Mouse (Mus musculus) testis, adult 2 months (tissue): ENCODE measurements at regions not wholly inside any gene's neighbourhood (a gene's known extent, or its start where the extent isn't known, plus 50 kb on each side); places are given as distances from the start of the nearest gene placed in this dataset.

Experiments
- H3K27ac ChIP-seq: fragments of 200-500 bp; 2 replicates; pipeline ENCODE4 v1.5.1; 2012; ENCODE audit warnings: low read depth, low read length; ENCODE audit not compliant: control insufficient read depth, insufficient read depth
- H3K27me3 ChIP-seq: fragments of 200-500 bp; 2 replicates; pipeline ENCODE4 v1.6.1; 2012; ENCODE audit warnings: mild to moderate bottlenecking, low read length, moderate library complexity; ENCODE audit not compliant: control insufficient read depth, insufficient read depth
- H3K36me3 ChIP-seq: fragments of 200-500 bp; 2 replicates; pipeline ENCODE4 v1.6.1; 2012; ENCODE audit warnings: mild to moderate bottlenecking, low read length; ENCODE audit not compliant: control insufficient read depth, insufficient read depth
- H3K4me1 ChIP-seq: fragments of 200-500 bp; 2 replicates; pipeline ENCODE4 v1.6.1; 2012; ENCODE audit warnings: low read length; ENCODE audit not compliant: control insufficient read depth, insufficient read depth
- H3K4me3 ChIP-seq: fragments of 200-500 bp; 2 replicates; pipeline ENCODE4 v1.5.1; 2012; ENCODE audit warnings: low read depth, mild to moderate bottlenecking, low read length, moderate library complexity, mixed read lengths; ENCODE audit not compliant: control insufficient read depth
- CTCF ChIP-seq: fragments of 200-500 bp; IDR thresholded peaks from 2 replicates; pipeline ENCODE4 v1.5.1; 2012; ENCODE audit warnings: low read depth, mild to moderate bottlenecking, inconsistent platforms, low read length, moderate library complexity; ENCODE audit not compliant: control insufficient read depth, insufficient read depth, insufficient replicate concordance
- POLR2A ChIP-seq: fragments of 200-500 bp; IDR thresholded peaks from 2 replicates; pipeline ENCODE4 v1.6.1; 2012; ENCODE audit warnings: low read depth, mild to moderate bottlenecking, inconsistent platforms, low read length, moderate library complexity; ENCODE audit not compliant: control insufficient read depth

DNA sequence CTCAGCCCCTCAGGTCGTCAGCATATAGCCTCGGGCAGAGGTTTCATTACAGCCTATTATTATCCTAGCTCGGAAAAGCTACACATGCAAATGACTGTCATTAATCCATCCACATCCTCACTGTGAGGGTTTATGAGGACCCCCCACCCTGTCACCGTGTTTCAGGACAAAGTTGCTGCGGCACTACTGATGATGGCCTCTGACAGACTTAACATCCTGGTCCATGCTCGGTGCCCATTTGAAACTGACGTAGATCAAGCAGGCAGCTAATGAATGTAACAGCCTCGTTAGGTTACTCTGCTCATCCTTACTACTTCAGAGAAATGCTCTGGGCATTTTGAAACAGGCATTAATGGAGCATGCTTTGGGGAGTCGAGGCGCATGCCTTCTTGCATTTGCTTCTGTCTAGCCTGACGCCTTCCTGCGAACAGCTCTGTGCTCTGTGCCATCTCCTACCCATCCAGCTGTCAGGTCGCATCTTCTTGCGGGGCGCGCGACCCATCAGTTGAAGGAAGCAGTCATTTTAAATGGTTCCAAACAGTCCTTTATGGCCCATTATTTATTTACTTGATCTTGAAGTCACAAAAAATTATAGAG lies 82.3 kb upstream of the Nr5a2 start:
- no peaks in the 10 kb centered on the region; the same call in 1 of the 2 replicates for H3K4me1 ChIP-seq
- no peak overlapping the region for H3K4me3 ChIP-seq
- no peak overlapping the region for H3K27ac ChIP-seq
- TF ChIP-seq CTCF (no peak), POLR2A (no peak)
- no peaks in the 10 kb centered on the region for H3K27me3 ChIP-seq
- H3K36me3 ChIP-seq, result no peaks in the 10 kb centered on the region

DNA sequence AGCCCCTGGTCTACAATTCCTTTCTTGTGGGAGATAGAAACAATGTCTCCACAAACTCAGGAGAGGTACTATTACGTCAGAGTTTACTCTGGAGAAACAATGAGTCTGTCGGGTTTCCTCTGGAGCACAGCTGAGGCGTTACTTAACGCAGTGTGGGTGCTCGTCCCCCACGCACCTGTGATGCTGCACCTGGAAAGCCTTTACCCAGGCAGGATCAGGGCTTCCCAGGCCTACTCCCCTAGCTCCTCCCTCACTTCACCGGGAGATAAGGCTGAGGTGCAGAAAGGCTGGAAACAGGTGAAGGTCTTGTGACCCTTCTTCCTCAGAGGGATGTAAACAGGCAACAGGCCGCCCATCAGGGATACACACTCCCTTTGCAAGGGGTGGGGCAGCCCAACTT lies 80.7 kb upstream of the Nr5a2 start:
- no peak overlapping the region for H3K27ac ChIP-seq
- no peaks in the 10 kb centered on the region for H3K36me3 ChIP-seq
- no peaks in the 10 kb centered on the region for H3K27me3 ChIP-seq
- no peak overlapping the region for H3K4me3 ChIP-seq
- H3K4me1 ChIP-seq, result no peaks in the 10 kb centered on the region; the same call in 1 of the 2 replicates
- no peak for TF ChIP-seq CTCF
- TF ChIP-seq POLR2A, result no peak

DNA sequence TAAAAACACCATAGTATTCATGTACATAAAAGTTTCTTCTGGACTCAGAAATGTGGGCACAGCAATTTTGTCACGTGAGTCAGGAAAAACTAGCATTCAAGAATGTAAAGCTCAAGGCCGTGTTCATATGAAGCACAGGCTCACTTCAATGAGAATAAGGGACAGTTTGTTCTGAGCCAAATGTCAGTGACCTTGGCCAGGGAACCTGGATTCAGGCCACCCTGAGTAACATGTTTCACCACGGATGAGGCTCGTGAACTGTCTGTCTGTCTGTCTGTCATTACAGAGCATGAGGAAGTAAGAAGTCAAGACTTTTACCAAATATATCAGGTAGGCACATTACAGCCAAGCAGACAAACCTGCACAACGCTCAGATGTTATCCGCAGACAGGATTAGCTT lies 74.3 kb upstream of the Nr5a2 start:
- H3K4me3 ChIP-seq, result no peak overlapping the region
- TF ChIP-seq CTCF (no peak), POLR2A (no peak)
- H3K4me1 ChIP-seq, result no peaks in the 10 kb centered on the region
- H3K36me3 ChIP-seq, result no peaks in the 10 kb centered on the region
- no peaks in the 10 kb centered on the region for H3K27me3 ChIP-seq
- no peak overlapping the region for H3K27ac ChIP-seq

DNA sequence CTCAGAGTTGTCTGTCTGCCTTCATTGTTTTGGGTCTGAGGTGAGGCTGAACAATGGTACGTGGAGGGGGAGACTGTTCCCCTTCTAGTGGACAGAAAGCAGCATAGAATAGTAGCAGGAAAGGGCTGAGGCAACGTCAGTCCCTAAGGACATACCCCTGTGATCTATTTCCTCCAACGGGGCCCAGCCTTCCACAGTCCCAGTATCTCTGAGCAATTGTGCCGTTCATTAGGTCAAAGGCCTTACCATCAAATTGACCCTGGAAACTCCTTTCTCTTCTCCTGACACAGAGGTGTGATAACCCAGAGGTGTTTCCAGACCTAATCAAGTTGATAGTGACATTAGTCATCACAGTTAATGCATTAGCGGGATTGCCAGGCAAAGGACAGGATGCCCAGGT lies 73.4 kb upstream of the Nr5a2 start:
- H3K4me1 ChIP-seq, result no peaks in the 10 kb centered on the region
- H3K36me3 ChIP-seq, result no peaks in the 10 kb centered on the region
- H3K27ac ChIP-seq, result no peak overlapping the region
- no peak overlapping the region for H3K4me3 ChIP-seq
- TF ChIP-seq POLR2A (no peak), CTCF (no peak)
- H3K27me3 ChIP-seq, result no peaks in the 10 kb centered on the region

DNA sequence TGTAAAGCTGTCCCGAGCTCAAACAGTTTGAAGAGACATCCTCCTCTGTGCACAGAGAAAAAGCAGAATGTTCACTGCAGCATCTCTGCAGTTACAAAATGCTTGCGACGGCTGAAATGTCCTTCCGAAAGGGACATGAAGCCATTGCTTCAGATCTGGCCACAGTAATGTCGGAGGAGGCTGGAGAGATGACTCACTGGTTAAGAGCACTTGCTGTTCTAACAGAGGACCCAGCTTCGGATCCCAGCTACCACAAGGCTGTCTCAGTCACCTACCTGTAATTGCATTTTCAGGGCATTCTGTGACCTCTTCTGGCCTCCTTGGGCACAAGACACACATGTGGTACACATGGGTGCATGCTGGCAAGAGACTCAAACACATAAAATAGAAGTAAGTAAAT lies 63.5 kb upstream of the Nr5a2 start:
- H3K4me3 ChIP-seq, result no peak overlapping the region
- H3K4me1 ChIP-seq, result no peaks in the 10 kb centered on the region
- H3K27ac ChIP-seq, result no peak overlapping the region
- H3K27me3 ChIP-seq, result no peaks in the 10 kb centered on the region
- H3K36me3 ChIP-seq, result no peaks in the 10 kb centered on the region
- TF ChIP-seq CTCF (no peak), POLR2A (no peak)

DNA sequence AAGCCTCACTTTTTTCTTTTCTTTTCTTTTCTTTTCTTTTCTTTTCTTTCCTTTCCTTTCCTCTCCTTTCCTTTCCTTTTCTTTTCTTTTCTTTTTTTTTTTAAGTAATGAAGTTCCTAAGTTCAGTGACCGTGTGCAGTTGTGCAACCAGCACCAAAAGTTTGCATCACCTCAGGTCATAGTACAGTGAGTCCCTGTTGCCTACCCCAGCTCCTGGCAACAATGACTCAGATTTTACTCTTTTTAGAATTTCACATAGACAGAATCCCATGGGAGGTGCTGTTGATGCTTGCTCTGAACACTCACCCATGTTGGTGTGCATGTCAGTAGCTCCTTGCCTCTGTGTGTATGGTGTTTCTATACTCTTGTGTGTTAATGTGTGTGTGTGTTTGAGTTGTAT lies 60.3 kb upstream of the Nr5a2 start:
- H3K4me1 ChIP-seq, result no peaks in the 10 kb centered on the region
- H3K27me3 ChIP-seq, result no peaks in the 10 kb centered on the region
- TF ChIP-seq POLR2A, result no peak
- no peak for TF ChIP-seq CTCF
- no peak overlapping the region for H3K4me3 ChIP-seq
- no peaks in the 10 kb centered on the region for H3K36me3 ChIP-seq
- no peak overlapping the region for H3K27ac ChIP-seq

DNA sequence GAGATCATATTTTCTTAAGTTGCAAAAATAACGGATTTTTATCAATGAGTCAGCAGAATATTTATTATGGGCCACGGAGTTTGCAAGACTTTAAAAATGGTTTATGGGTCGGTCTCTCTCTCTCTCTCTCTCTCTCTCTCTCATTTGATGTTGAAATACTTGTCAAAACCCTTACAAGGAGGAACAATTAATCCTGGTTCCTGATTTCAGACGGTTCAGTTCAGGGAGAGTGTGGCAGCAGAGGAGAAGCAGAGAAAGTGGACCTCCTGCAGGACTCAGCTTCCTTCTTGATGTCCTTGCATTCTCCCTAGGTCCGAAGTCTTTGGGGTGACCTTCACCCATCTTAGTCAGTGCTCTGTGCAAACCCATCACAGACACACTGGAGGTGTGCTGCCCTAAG lies 57.4 kb upstream of the Nr5a2 start:
- Histone ChIP-seq H3K4me1 (no peaks in the 10 kb centered on the region; the same call in 1 of the 2 replicates), H3K27me3 (no peaks in the 10 kb centered on the region), H3K4me3 (no peak overlapping the region), H3K36me3 (no peaks in the 10 kb centered on the region), H3K27ac (no peak overlapping the region)
- TF ChIP-seq CTCF (no peak), POLR2A (no peak)
